Mouse (Mus musculus) liver, embryonic 14.5 days (tissue): Measurements from ENCODE around the gene Slfnl1.

Experiments used
- CTCF ChIP-seq: IDR thresholded peaks from 2 replicates; pipeline ENCODE4 v1.5.1; 2016; ENCODE audit warnings: antibody characterized with exemption, low read depth, control low read depth
- EP300 ChIP-seq: IDR thresholded peaks from 2 replicates; pipeline ENCODE4 v1.6.1; 2016; ENCODE audit warnings: antibody characterized with exemption, low read depth

DNA sequence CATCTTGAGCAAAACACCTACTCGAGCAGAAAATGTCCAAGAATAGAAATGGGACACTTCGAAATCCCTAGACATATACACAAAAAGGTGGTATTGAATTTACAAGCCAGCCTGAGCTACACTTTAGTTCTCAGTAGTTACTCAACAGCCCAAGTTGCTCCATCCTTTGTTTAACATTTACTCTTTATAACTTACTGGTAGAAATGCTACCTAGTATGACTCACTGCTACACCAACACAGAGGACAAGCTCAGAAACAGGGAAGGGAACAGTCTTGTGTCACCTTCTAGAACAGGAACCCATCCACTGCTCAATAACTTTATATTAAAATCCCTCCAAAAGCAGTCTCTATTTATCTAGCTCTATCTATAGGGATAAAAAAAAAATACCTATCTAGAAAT, 33.7 kb downstream of the Slfnl1 start:
- no peak for TF ChIP-seq EP300
- TF ChIP-seq CTCF, result no peak
